Mouse (Mus musculus) ovary, postnatal 36 days (tissue): ENCODE measurements around the gene Pcnx2.
A peak's percentile ranks its signal among the peaks of the same experiment; 100 is the strongest.

Experiments
- DNase-seq: peaks from one replicate; pipeline ENCODE4 v3.0.0; 2022; ENCODE audit warnings: low spot score, mixed read lengths

Pcnx2 gene

GRCm38 (mm10) chr8:125897868-125898788, at the start of gene Pcnx2:
Gene Pcnx2, minus strand, starts transcription at chr8:125898317.
- no peak for DNase-seq

- DNase-seq, result no peak
Observed at GRCm38 (mm10) chr8:125944511-125944910, 46.4 kb upstream of the Pcnx2 start.

- peak; percentile 49 for DNase-seq
Observed at GRCm38 (mm10) chr8:125935649-125936048, 37.5 kb upstream of the Pcnx2 start.

- DNase-seq, result no peak
Observed at GRCm38 (mm10) chr8:125931822-125932221, 33.7 kb upstream of the Pcnx2 start.

GRCm38 (mm10) chr8:125930276-125931046, 32.3 kb upstream of the Pcnx2 start:
- no peak for DNase-seq

GRCm38 (mm10) chr8:125926636-125927035, 28.5 kb upstream of the Pcnx2 start:
- no peak for DNase-seq

GRCm38 (mm10) chr8:125922333-125922732, 24.2 kb upstream of the Pcnx2 start:
- DNase-seq, result no peak

- DNase-seq, result no peak
Observed at GRCm38 (mm10) chr8:125920761-125921160, 22.6 kb upstream of the Pcnx2 start.

GRCm38 (mm10) chr8:125920281-125920680, 22.2 kb upstream of the Pcnx2 start:
- DNase-seq, result no peak

- DNase-seq, result no peak
Observed at GRCm38 (mm10) chr8:125919560-125919959, 21.4 kb upstream of the Pcnx2 start.

GRCm38 (mm10) chr8:125918719-125919118, 20.6 kb upstream of the Pcnx2 start:
- no peak for DNase-seq

- no peak for DNase-seq
Observed at GRCm38 (mm10) chr8:125917013-125917412, 18.9 kb upstream of the Pcnx2 start.

- no peak for DNase-seq
Observed at GRCm38 (mm10) chr8:125914386-125914785, 16.3 kb upstream of the Pcnx2 start.

- no peak for DNase-seq
Observed at GRCm38 (mm10) chr8:125913206-125913605, 15.1 kb upstream of the Pcnx2 start.

- no peak for DNase-seq
Observed at GRCm38 (mm10) chr8:125911229-125911580, 13.1 kb upstream of the Pcnx2 start.

GRCm38 (mm10) chr8:125910365-125911228, 12.5 kb upstream of the Pcnx2 start, which contains the start of gene Map3k21:
Gene Map3k21, plus strand, starts transcription at chr8:125910450.
- DNase-seq, result peak; percentile 24

GRCm38 (mm10) chr8:125909661-125910364, 11.7 kb upstream of the Pcnx2 start:
- peak; percentile 69 for DNase-seq

GRCm38 (mm10) chr8:125907311-125907710, 9.2 kb upstream of the Pcnx2 start:
- no peak for DNase-seq

- DNase-seq, result no peak
Observed at GRCm38 (mm10) chr8:125905341-125905740, 7.2 kb upstream of the Pcnx2 start.

GRCm38 (mm10) chr8:125902521-125902920, 4.4 kb upstream of the Pcnx2 start:
- DNase-seq, result no peak

GRCm38 (mm10) chr8:125901167-125901566, 3.0 kb upstream of the Pcnx2 start:
- DNase-seq, result no peak
